Mouse (Mus musculus) megakaryocyte, embryonic 14.5 days (primary cell): ENCODE measurements around the gene Helq. TPM values are rescaled to one million over a fixed set of nuclear protein-coding genes. Genes with fewer than 3 reads are reported as not detected.

Source experiments
- H3K27me3 ChIP-seq: replicated peaks from 2 replicates; pipeline ENCODE3; 2012; ENCODE audit warnings: inconsistent platforms
- H3K36me3 ChIP-seq: replicated peaks from 2 replicates; pipeline ENCODE3; 2012; ENCODE audit warnings: low read length, inconsistent platforms, mixed read lengths
- H3K4me1 ChIP-seq: 2 replicates; pipeline ENCODE4 v1.6.1; 2012; ENCODE audit warnings: inconsistent platforms
- H3K4me3 ChIP-seq: replicated peaks from 2 replicates; pipeline ENCODE3; 2012; ENCODE audit warnings: moderate library complexity, mild to moderate bottlenecking, inconsistent platforms
- H3K9me3 ChIP-seq: 2 replicates; pipeline ENCODE4 v1.6.1; 2012; ENCODE audit warnings: inconsistent platforms
- FLI1 ChIP-seq: IDR thresholded peaks from 2 replicates; pipeline ENCODE4 v1.6.1; 2012; ENCODE audit warnings: low read length, inconsistent platforms, mixed read lengths
- GATA1 ChIP-seq: IDR thresholded peaks from 3 replicates; pipeline ENCODE4 v1.6.1; 2012; ENCODE audit warnings: mixed read lengths, low read length, inconsistent platforms, borderline replicate concordance
- polyA plus RNA-seq: library from polyadenylated mRNA; stranded (reverse); fragments of >175 nt; gene quantifications from 2 replicates; pipeline ENCODE4 v1.2.3, GENCODE M21; 2012; ENCODE audit warnings: low replicate concordance; ENCODE audit not compliant: insufficient read depth

Helq gene
- polyA plus RNA-seq, 1 experiment: 2.8 TPM

DNA sequence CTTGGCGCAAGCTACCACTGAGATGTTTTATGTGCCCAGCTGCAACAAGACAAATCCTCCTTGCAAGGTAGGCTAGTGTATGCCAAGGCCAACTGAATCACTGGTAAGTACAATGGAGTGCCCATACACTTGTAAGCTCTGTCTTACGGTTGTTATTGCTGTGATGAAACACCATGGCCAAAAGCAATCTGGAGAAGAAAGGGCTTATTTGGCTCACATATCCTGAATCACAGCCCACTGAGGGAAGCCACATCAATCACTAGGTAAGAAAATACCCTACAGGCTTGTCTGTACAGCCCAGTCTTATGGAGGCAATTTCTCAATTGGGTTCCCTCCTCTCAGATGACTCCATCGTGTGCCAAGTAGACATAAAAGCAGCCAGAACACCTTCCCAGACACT is 30.3 kb upstream of the Helq start:
- H3K27me3 ChIP-seq: peaks cover 18% of the 10 kb centered on the region
- TF ChIP-seq GATA1: no peak
- TF ChIP-seq FLI1: no peak
- H3K36me3 ChIP-seq: no peaks in the 10 kb centered on the region
- peaks cover 6% of the 10 kb centered on the region for H3K9me3 ChIP-seq
- H3K4me1 ChIP-seq: peaks cover under 1% of the 10 kb centered on the region; the same call in 1 of the 2 replicates
- H3K4me3 ChIP-seq: no peak overlapping the region

DNA sequence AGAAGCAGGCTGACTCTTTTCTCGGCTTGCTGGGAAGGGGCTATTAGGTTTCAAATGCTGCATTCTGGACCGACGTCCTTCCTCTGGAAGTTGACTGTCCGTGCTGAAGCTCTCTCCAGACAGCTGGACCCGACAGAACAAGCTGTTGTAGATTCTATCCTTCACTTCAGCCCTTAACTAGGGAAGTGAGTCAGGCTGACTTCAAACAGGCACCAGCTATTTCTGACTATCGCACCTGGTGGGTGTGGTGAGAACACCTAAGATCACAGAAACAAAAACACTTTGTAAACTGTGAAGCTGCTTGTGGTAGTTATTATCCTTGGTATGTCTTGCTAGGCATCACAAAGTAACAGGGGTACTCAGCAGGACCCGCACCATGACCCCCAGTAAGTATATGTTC is 28.1 kb upstream of the Helq start:
- peaks cover 19% of the 10 kb centered on the region for H3K4me1 ChIP-seq
- no peaks in the 10 kb centered on the region for H3K36me3 ChIP-seq
- H3K27me3 ChIP-seq: peaks cover 15% of the 10 kb centered on the region
- H3K4me3 ChIP-seq: no peak overlapping the region
- TF ChIP-seq FLI1 (no peak), GATA1 (no peak)
- H3K9me3 ChIP-seq: no peaks in the 10 kb centered on the region

DNA sequence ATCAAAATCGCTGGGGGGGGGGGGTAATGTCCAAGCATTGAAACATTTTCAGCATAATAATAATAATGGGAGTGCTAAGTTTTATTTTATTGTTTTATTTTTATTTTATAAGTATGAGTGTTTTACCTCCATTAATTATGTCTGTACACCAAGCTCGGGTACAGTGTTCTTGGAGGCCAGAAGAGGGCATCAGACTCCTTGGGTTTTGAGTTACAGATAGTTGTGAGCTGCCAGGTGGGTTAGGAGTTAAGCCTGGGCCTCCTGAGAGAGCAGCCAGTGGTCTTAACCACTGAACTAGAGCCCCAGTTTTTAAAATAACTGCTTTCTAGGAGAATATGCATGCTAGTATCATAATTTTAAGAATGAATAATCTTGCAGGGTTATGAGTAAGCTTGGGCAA is 27.6 kb upstream of the Helq start:
- Histone ChIP-seq H3K9me3 (no peaks in the 10 kb centered on the region), H3K4me1 (peaks cover 24% of the 10 kb centered on the region), H3K27me3 (peaks cover 15% of the 10 kb centered on the region), H3K4me3 (no peak overlapping the region), H3K36me3 (no peaks in the 10 kb centered on the region)
- TF ChIP-seq FLI1 (no peak), GATA1 (no peak)

DNA sequence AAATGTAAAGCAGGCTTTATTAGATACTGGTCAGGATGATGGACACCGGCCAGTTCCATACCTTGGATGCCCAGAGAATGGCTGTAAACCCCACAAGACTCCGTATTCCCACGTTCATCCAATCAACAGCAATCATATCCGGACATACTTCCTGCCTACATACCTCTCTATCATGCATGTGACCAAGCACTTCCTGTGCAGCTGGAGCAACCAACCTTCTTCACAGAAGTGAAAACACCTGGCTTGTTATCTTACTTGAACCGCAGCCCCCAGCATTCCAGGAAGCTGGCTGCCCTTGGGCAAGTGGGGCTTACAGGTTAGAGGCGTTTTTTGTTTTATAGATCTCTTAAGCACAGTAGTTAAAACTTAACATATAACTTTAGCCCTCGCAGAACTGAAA is 24.4 kb upstream of the Helq start:
- H3K27me3 ChIP-seq: peaks cover 2% of the 10 kb centered on the region
- TF ChIP-seq GATA1: no peak
- TF ChIP-seq FLI1: no peak
- H3K36me3 ChIP-seq: peaks cover 6% of the 10 kb centered on the region
- H3K4me3 ChIP-seq: peak overlapping the region; percentile 6
- H3K4me1 ChIP-seq: peaks cover 33% of the 10 kb centered on the region
- H3K9me3 ChIP-seq: no peaks in the 10 kb centered on the region

DNA sequence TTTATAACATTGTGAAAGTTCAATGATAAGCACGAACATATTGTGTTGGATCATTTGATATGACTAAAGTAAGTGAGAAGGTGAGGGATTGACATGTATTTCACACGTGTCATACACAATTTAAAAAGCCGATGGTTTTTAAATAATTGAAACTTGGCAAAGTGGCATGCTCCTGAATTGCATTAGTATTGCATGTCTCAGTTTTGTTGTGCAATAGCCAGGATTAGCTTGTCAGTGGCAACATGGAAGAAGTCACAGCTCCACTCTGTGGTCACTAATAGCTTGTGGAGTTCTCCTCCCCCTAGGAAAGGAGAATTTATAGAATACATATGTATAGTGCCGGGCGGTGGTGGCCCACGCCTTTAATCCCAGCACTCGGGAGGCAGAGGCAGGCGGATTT is 23.0 kb upstream of the Helq start:
- Histone ChIP-seq H3K4me1 (peaks cover 33% of the 10 kb centered on the region), H3K4me3 (peak overlapping the region; percentile 98), H3K27me3 (peaks cover 2% of the 10 kb centered on the region), H3K36me3 (peaks cover 20% of the 10 kb centered on the region), H3K9me3 (no peaks in the 10 kb centered on the region)
- TF ChIP-seq GATA1 (no peak), FLI1 (no peak)

DNA sequence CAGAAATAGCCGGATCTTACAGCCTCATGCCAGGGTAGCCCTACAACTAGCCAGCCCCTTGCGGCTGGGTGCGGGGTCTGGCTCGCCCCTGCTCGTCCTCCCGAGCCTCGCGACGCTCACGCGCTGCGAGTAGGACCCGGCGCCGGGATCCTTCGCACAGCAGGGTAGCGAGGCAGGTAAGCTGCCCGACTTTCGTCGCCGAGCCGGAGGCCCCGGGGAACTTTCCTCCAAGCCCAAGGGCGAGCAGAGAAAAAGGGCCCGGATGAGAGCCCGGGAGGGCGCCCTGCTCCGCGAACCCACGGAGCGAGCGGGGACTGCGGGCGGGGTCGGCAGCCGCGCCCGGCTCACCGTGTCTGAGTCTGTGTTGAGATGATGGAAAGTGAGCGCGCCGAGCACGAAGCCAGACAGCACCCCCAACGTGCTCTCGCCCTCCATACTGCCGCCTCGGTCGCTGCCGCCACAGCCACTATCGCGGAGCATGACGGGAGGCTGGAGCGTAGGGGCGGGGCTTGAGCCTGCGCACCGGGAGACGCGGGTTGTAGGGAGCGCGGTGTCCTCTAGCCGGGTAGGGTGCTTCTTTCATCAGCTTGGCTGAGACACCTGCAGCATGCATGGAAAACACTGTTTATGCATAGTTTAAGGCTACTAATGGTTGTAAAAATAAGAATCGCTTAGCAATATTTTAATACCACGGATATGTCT is 22.2 kb upstream of the Helq start, which contains the start of gene Abraxas1:
TSS of gene Abraxas1 (minus strand) at position 483 of the 702 bp plus-strand sequence.
- no peaks in the 10 kb centered on the region for H3K9me3 ChIP-seq

DNA sequence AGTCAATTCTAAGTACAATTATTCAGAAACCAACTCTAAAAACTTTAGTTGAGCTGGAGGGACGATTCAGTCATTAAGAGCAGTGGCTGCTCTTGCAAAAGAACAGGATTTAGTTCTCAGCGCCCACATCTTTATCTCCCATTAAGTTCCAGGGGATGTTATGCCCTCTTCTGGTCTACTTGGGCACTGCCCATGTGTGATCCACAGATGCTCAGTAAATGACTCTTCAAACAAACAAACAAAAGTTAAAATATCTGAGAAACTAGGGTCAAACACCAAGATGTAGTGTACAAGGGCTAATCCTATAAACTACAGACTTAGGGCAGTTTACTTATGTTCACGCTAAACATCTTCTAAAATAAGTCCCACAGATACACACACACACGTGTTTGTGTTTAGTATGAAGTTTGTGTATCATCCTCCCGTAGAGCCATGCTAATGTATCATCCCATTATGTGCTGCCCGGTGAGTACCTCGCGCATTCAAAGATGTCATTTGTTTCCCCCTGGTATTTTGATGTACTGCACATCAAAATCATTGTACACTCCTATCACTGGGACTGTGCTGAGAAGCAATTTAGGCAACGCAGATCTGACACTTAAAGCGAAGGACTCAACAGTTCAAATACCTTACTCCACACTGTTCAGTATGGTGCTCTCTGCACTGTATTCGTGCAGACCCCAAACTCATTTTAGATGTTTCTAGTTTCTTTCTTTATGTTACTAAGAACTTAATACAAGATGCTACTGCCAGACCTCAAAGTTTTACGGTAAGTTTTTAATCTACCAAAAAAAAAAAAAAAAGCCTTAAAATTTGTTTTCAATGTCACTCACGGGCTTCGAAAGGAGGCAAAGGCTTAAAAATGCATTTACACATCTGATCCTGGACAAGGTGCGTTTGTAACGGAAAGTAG is 21.4 kb upstream of the Helq start:
- peaks cover 2% of the 10 kb centered on the region for H3K27me3 ChIP-seq
- peak overlapping the region; percentile 98 for H3K4me3 ChIP-seq
- H3K9me3 ChIP-seq: no peaks in the 10 kb centered on the region
- H3K4me1 ChIP-seq: peaks cover 33% of the 10 kb centered on the region
- TF ChIP-seq GATA1 (no peak), FLI1 (no peak)
- peaks cover 34% of the 10 kb centered on the region for H3K36me3 ChIP-seq

More for the DNA sequence above, 22.2 kb upstream of the Helq start, which contains the start of gene Abraxas1:
- no peak for TF ChIP-seq FLI1
- TF ChIP-seq GATA1: no peak
- peak within 1 kb of the TSS; percentile 98 for H3K4me3 ChIP-seq
- H3K4me1 ChIP-seq: peaks cover 33% of the 10 kb centered on the region
- peaks cover 2% of the 10 kb centered on the region for H3K27me3 ChIP-seq
- peaks cover 28% of the 10 kb centered on the region for H3K36me3 ChIP-seq

DNA sequence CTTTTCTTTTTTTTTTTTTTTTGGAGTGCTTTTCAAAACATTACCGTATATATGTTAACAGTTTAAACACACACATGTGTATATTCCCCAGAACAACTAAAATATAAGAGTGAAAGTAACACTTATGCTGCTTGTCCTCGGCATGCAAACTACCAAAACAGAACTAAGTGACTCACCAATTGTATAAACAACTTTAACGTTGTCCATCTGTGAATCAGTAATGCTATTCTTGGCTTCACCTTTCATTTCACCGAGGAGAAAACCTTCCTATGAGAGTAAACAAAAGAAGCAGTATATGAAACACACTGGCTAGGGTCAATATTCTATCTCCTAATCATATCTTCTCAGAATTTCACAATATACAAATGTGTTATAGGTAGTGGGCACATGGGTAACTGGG is 19.9 kb upstream of the Helq start:
- TF ChIP-seq GATA1: no peak
- no peaks in the 10 kb centered on the region for H3K9me3 ChIP-seq
- H3K36me3 ChIP-seq: peaks cover 48% of the 10 kb centered on the region
- peaks cover 29% of the 10 kb centered on the region for H3K4me1 ChIP-seq
- no peak overlapping the region for H3K4me3 ChIP-seq
- H3K27me3 ChIP-seq: no peaks in the 10 kb centered on the region

DNA sequence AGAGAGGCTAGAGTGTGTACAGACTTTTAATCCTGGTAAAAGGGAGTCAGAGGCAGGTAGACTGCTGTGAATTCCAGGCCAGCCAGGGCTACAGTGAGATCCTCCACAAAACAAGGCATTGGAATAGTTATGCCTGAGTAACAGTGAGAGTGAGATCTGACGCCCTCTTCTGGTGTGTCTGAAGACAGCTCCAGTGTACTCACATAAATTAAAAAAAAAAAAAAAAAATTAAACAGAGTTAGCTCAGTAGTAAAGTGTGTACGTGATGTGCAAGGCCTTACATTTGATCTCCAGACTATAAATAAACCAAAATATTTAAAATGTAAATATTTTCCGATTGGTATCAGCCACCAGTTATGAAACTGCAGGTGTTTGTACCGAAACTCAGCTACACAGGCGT is 4.3 kb downstream of the Helq start:
- no peaks in the 10 kb centered on the region for H3K9me3 ChIP-seq
- H3K27me3 ChIP-seq: no peaks in the 10 kb centered on the region
- H3K36me3 ChIP-seq: peaks cover 65% of the 10 kb centered on the region
- H3K4me3 ChIP-seq: no peak overlapping the region
- peaks cover 25% of the 10 kb centered on the region for H3K4me1 ChIP-seq
- TF ChIP-seq FLI1: no peak
- TF ChIP-seq GATA1: no peak

DNA sequence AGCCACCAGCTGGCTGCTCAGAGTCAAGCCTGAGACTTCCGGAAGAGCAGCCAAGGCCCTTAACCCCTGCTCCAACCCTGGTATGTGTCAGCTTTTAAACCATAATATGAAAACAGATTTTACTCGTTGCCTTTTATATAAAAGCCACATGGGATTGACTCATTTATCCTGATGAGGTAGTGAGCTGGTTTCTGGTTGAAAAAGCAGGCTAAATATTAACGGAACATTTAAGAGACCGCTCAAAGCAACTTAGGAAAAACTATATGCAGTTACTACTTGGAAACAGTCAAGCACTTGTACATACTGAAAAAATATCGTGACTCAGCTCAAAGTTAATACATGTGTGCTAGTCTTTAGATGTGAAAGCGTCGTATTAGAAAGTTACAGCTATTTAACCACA is 6.1 kb downstream of the Helq start:
- TF ChIP-seq GATA1 (no peak), FLI1 (no peak)
- peaks cover 83% of the 10 kb centered on the region for H3K36me3 ChIP-seq
- no peaks in the 10 kb centered on the region for H3K27me3 ChIP-seq
- H3K4me3 ChIP-seq: no peak overlapping the region
- H3K4me1 ChIP-seq: peaks cover 14% of the 10 kb centered on the region
- H3K9me3 ChIP-seq: no peaks in the 10 kb centered on the region
